ENCODE assay signal across 8 mouse cellular contexts in genomic region chr5:143527486-143528307, GRCm38 (mm10). TPM values are rescaled to one million over a fixed set of nuclear protein-coding genes. Genes with fewer than 3 reads are reported as not detected.
DNase-seq lines count a peak whose midpoint lies in the region; ATAC-seq and TF ChIP-seq lines count a peak whose summit lies in the region.

Gene Rac1, minus strand, starts transcription at chr5:143528036.

- H3K27me3 ChIP-seq in hindbrain, embryonic 10.5 days (ENCODE audit: insufficient read depth, poor library complexity, severe bottlenecking): no peaks in the 10 kb centered on the region
- no peaks in the 10 kb centered on the region for H3K27me3 ChIP-seq in lung, postnatal 0 days (replicated peaks; ENCODE audit: insufficient read depth, low read length)

- peaks cover 35% of the 10 kb centered on the region for H3K4me1 ChIP-seq in hindbrain, embryonic 10.5 days (replicated peaks)
- peaks cover 15% of the 10 kb centered on the region for H3K4me1 ChIP-seq in lung, postnatal 0 days (ENCODE audit: insufficient read depth, low read depth, low read length)

- no peak for TF ChIP-seq CTCF in lung, postnatal 0 days (IDR thresholded peaks at IDR 0.05)

- H3K4me2 ChIP-seq in lung, postnatal 0 days (replicated peaks; ENCODE audit: low read depth, low read length): peak within 1 kb of the TSS; percentile 76

- DNase-seq in MEL-GATA-1-ER (ENCODE audit: extremely low read depth, low read depth): peak; percentile 68
- peak; percentile 95 for DNase-seq in cerebellum, adult 8-10 months
- peak; percentile 97 for DNase-seq in hindbrain, embryonic 10.5 days (ENCODE audit: low spot score)
- peak; percentile 95 for DNase-seq in layer of hippocampus, adult 9-11 months
- DNase-seq in lung, postnatal 0 days (ENCODE audit: low spot score): peak; percentile 97
- peak; percentile 92 for DNase-seq in ovary, postnatal 14 days (ENCODE audit: low spot score)
- peak; percentile 96 for DNase-seq in thymus, postnatal 14 days

- H3K9ac ChIP-seq in lung, postnatal 0 days (replicated peaks; ENCODE audit: low read depth): peak within 1 kb of the TSS; percentile 100

- no peaks in the 10 kb centered on the region for H3K9me3 ChIP-seq in hindbrain, embryonic 10.5 days
- H3K9me3 ChIP-seq in lung, postnatal 0 days (ENCODE audit: low read length): no peaks in the 10 kb centered on the region

- no peak for TF ChIP-seq EP300 in lung, postnatal 0 days (IDR thresholded peaks at IDR 0.05)

- peaks cover 16% of the 10 kb centered on the region for H3K36me3 ChIP-seq in hindbrain, embryonic 10.5 days
- H3K36me3 ChIP-seq in lung, postnatal 0 days (ENCODE audit: insufficient read depth, low read length): no peaks in the 10 kb centered on the region

- H3K27ac ChIP-seq in hindbrain, embryonic 10.5 days: peak within 1 kb of the TSS; percentile 99
- peak within 1 kb of the TSS; percentile 100 for H3K27ac ChIP-seq in lung, postnatal 0 days (ENCODE audit: low read length)

- peak within 1 kb of the TSS; percentile 99 for H3K4me3 ChIP-seq in hindbrain, embryonic 10.5 days
- H3K4me3 ChIP-seq in lung, postnatal 0 days (ENCODE audit: low read depth, low read length): peak within 1 kb of the TSS; percentile 99

- under 1% methylated on average over 105 of the region's 105 CpGs for WGBS in hindbrain, embryonic 10.5 days
- under 1% methylated on average over 47 of the region's 105 CpGs for WGBS in lung, postnatal 0 days

- ATAC-seq in frontal cortex, adult (ENCODE audit: low TSS enrichment): peak; percentile 90
- ATAC-seq in lung, postnatal 0 days: peak; percentile 98

RNA-seq across cellular contexts. Expression of gene Rac1, which starts in this region (rescaled TPM):
- polyA plus RNA-seq in hindbrain, embryonic 10.5 days (2016; fragmentation: Nextera tagmentation; extraction: Ambion mirVana): 390 and 422 TPM in 2 replicates
- polyA plus RNA-seq in lung, postnatal 0 days (2015; fragmentation: Nextera tagmentation; extraction: Ambion mirVana): 439 and 450 TPM in 2 replicates

Comparison
In these comparisons a context has a peak if more than half of its experiments do, and no peak if none do; other contexts are left out.
1. Peak in every context shown above with its lines: DNase-seq, ATAC-seq, H3K4me3 ChIP-seq and H3K27ac ChIP-seq.